Mouse (Mus musculus) MEL (cell line): ENCODE data around the gene Zfp951. TPM values are rescaled to one million over a fixed set of nuclear protein-coding genes. Genes with fewer than 3 reads are reported as not detected.
"Not testable (repeated sequence)": the region's sequence is repeated elsewhere in the genome, so short reads cannot be mapped to it uniquely, and the experiment has no call there.

Experiments
- DNase-seq: peaks from one replicate; pipeline ENCODE4 v3.0.0; 2011; ENCODE audit warnings: low read depth, low spot score
- H3K27ac ChIP-seq: 2 replicates; pipeline ENCODE4 v1.5.1; 2012; ENCODE audit warnings: low read depth, mild to moderate bottlenecking, control low read depth, low read length, moderate library complexity; ENCODE audit not compliant: control insufficient read depth
- H3K27me3 ChIP-seq, 2 experiments: fragments of 150-350 bp in 1 of 2; sonication (generic) in 1 of 2; 2 replicates each; pipeline ENCODE4 v1.6.1; 2012; ENCODE audit warnings: low read length in 2 of 2, mild to moderate bottlenecking in 2 of 2, improper control_type of control experiment in 1 of 2, moderate library complexity in 1 of 2; ENCODE audit not compliant: insufficient read depth in 2 of 2, control insufficient read depth in 1 of 2
- H3K36me3 ChIP-seq, 2 experiments: 2 replicates each; pipeline ENCODE4 v1.6.1; 2012 to 2014; ENCODE audit warnings: low read length in 2 of 2, improper control_type of control experiment in 1 of 2, inconsistent platforms in 1 of 2, mild to moderate bottlenecking in 1 of 2; ENCODE audit not compliant: insufficient read depth in 2 of 2, control insufficient read depth in 1 of 2
- H3K4me1 ChIP-seq, 2 experiments: fragments of 150-350 bp in 1 of 2; sonication (generic) in 1 of 2; 2 replicates each; pipeline ENCODE4 v1.6.1; 2012; ENCODE audit warnings: low read length in 2 of 2, improper control_type of control experiment in 1 of 2, mild to moderate bottlenecking in 1 of 2; ENCODE audit not compliant: insufficient read depth in 2 of 2, control insufficient read depth in 1 of 2
- H3K4me3 ChIP-seq, 2 experiments: fragments of 150-350 bp in 1 of 2; sonication (generic) in 1 of 2; 2 replicates each; pipeline ENCODE4 v1.5.1; 2012; ENCODE audit warnings: low read depth in 2 of 2, low read length in 2 of 2, mild to moderate bottlenecking in 2 of 2, moderate library complexity in 2 of 2, control low read depth in 1 of 2, improper control_type of control experiment in 1 of 2; ENCODE audit not compliant: control insufficient read depth in 1 of 2, insufficient read depth in 1 of 2
- H3K79me2 ChIP-seq: 2 replicates; pipeline ENCODE4 v1.6.1; 2012; ENCODE audit warnings: mild to moderate bottlenecking, low read length, moderate library complexity; ENCODE audit not compliant: control insufficient read depth, poor library complexity, insufficient read depth
- H3K9ac ChIP-seq: 2 replicates; pipeline ENCODE4 v1.6.1; 2012; ENCODE audit warnings: low read depth, mild to moderate bottlenecking, control low read depth, low read length, moderate library complexity; ENCODE audit not compliant: control insufficient read depth, poor library complexity, severe bottlenecking
- H3K9me3 ChIP-seq: fragments of 150-350 bp; sonication (generic); replicated peaks from 2 replicates; pipeline ENCODE4 v1.6.1; 2012; ENCODE audit warnings: mild to moderate bottlenecking, low read length, improper control_type of control experiment, moderate library complexity; ENCODE audit not compliant: insufficient read depth
- CHD2 ChIP-seq: IDR thresholded peaks from 2 replicates; pipeline ENCODE4 v1.6.1; 2011; ENCODE audit warnings: low read length, improper control_type of control experiment
- E2F4 ChIP-seq: IDR thresholded peaks from 2 replicates; pipeline ENCODE4 v1.6.1; 2011; ENCODE audit warnings: low read depth, low read length, improper control_type of control experiment, borderline replicate concordance
- EP300 ChIP-seq, 2 experiments: IDR thresholded peaks; 2 replicates each; pipeline ENCODE4 v1.6.1; 2011; ENCODE audit warnings: improper control_type of control experiment in 2 of 2, low read length in 2 of 2, low read depth in 1 of 2, mild to moderate bottlenecking in 1 of 2
- ETS1 ChIP-seq: IDR thresholded peaks from 2 replicates; pipeline ENCODE4 v1.6.1; 2012; ENCODE audit warnings: low read depth, mild to moderate bottlenecking, inconsistent platforms, low read length, improper control_type of control experiment, moderate library complexity
- GABPA ChIP-seq: IDR thresholded peaks from 2 replicates; pipeline ENCODE4 v1.6.1; 2012; ENCODE audit warnings: low read depth, mild to moderate bottlenecking, inconsistent platforms, low read length, improper control_type of control experiment, moderate library complexity
- GATA1 ChIP-seq: IDR thresholded peaks from 2 replicates; pipeline ENCODE4 v1.6.1; 2011; ENCODE audit warnings: low read depth, low read length, improper control_type of control experiment
- HCFC1 ChIP-seq: IDR thresholded peaks from 2 replicates; pipeline ENCODE4 v1.6.1; 2012; ENCODE audit warnings: low read depth, mild to moderate bottlenecking, inconsistent platforms, low read length, improper control_type of control experiment, moderate library complexity
- KAT2A ChIP-seq: conservative IDR thresholded peaks from 2 replicates; pipeline ENCODE4 v1.6.1; 2012; ENCODE audit warnings: low read depth, low read length, improper control_type of control experiment, inconsistent platforms
- MAZ ChIP-seq: IDR thresholded peaks from 2 replicates; pipeline ENCODE4 v1.6.1; 2012; ENCODE audit warnings: low read depth, mild to moderate bottlenecking, inconsistent platforms, low read length, improper control_type of control experiment
- MEF2A ChIP-seq: IDR thresholded peaks from 2 replicates; pipeline ENCODE4 v1.6.1; 2014; ENCODE audit warnings: low read depth, mild to moderate bottlenecking, inconsistent platforms, low read length, improper control_type of control experiment; ENCODE audit not compliant: poor library complexity, insufficient replicate concordance, severe bottlenecking; ENCODE audit errors: extremely low read depth
- MYC ChIP-seq: IDR thresholded peaks from 2 replicates; pipeline ENCODE4 v1.6.1; 2011; ENCODE audit warnings: low read depth, mild to moderate bottlenecking, low read length, improper control_type of control experiment, moderate library complexity
- NELFE ChIP-seq: IDR thresholded peaks from 2 replicates; pipeline ENCODE4 v1.6.1; 2011; ENCODE audit warnings: low read depth, low read length, improper control_type of control experiment
- POLR2A ChIP-seq, 2 experiments: IDR thresholded peaks; 2 replicates each; pipeline ENCODE4 v1.6.1; 2011 to 2012; ENCODE audit warnings: low read length in 2 of 2, mild to moderate bottlenecking in 2 of 2, control low read depth in 1 of 2, improper control_type of control experiment in 1 of 2, low read depth in 1 of 2, moderate library complexity in 1 of 2; ENCODE audit not compliant: control insufficient read depth in 1 of 2, insufficient read depth in 1 of 2, poor library complexity in 1 of 2
- POLR2AphosphoS5 ChIP-seq: IDR thresholded peaks from 2 replicates; pipeline ENCODE4 v1.6.1; 2012; ENCODE audit warnings: low read depth, borderline replicate concordance, mild to moderate bottlenecking, inconsistent platforms, low read length, moderate library complexity, mixed read lengths
- SIN3A ChIP-seq: IDR thresholded peaks from 2 replicates; pipeline ENCODE4 v1.6.1; 2012; ENCODE audit warnings: low read length, improper control_type of control experiment, inconsistent platforms
- SMC3 ChIP-seq: IDR thresholded peaks from 2 replicates; pipeline ENCODE4 v1.6.1; 2011; ENCODE audit warnings: low read depth, low read length, improper control_type of control experiment
- TAL1 ChIP-seq: IDR thresholded peaks from 2 replicates; pipeline ENCODE4 v1.6.1; 2012; ENCODE audit warnings: mild to moderate bottlenecking, inconsistent platforms, low read length, moderate library complexity, mixed read lengths
- TBP ChIP-seq: IDR thresholded peaks from 2 replicates; pipeline ENCODE4 v1.8.0; 2011; ENCODE audit warnings: low read depth, low read length, improper control_type of control experiment
- UBTF ChIP-seq: IDR thresholded peaks from 2 replicates; pipeline ENCODE4 v1.6.1; 2012; ENCODE audit warnings: low read depth, mild to moderate bottlenecking, inconsistent platforms, low read length, improper control_type of control experiment, moderate library complexity, borderline replicate concordance; ENCODE audit not compliant: insufficient read depth
- USF2 ChIP-seq, 2 experiments: IDR thresholded peaks; 2 replicates each; pipeline ENCODE4 v1.6.1; 2011 to 2012; ENCODE audit warnings: improper control_type of control experiment in 2 of 2, low read length in 2 of 2, borderline replicate concordance in 1 of 2, inconsistent platforms in 1 of 2, low read depth in 1 of 2, mild to moderate bottlenecking in 1 of 2; ENCODE audit not compliant: insufficient read depth in 1 of 2
- polyA plus RNA-seq, 2 experiments: library from polyadenylated mRNA; stranded (reverse) in 1 of 2; unstranded in 1 of 2; fragments of >175 nt in 1 of 2; fragments of >200 nt in 1 of 2; gene quantifications; 2 replicates each; pipeline versions ENCODE4 v1.2.1 to v1.2.4; 2012; ENCODE audit warnings: low replicate concordance in 2 of 2, low read depth in 1 of 2; ENCODE audit not compliant: insufficient read length in 2 of 2, insufficient read depth in 1 of 2, missing spikeins in 1 of 2
- total RNA-seq: library from RNA; depleted of rRNA; stranded (reverse); fragments of 300-350 nt; gene quantifications from 2 replicates; pipeline ENCODE4 v1.2.3, GENCODE M21; 2012

Gene Zfp951
- total and polyA plus RNA-seq, 3 experiments: 1.5 to 234 (median 2.1) TPM

DNA sequence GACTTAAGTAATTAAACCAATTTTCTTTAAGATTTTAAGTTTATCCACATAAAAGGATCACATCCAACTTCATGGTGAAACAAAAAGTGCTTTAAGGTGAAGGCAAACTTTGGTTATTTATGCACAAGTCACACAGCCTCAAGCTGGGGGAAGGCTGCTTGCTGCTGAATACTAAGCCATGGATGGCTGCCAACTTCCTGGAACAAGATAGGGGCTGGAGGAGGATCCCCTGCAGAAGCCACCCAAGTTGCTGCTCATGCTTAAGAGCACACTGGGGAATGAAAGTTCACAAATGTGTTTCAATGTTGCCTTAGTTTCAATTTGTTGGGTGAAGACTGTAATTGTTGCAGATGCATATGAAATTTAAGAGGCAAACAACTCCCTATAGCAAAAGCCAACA, 26.5 kb downstream of the Zfp951 start:
- H3K9ac ChIP-seq: no peak overlapping the region
- no peaks in the 10 kb centered on the region for H3K27me3 ChIP-seq
- H3K4me1 ChIP-seq: peaks cover 0 to 2% of the 10 kb centered on the region in 2 experiments; a peak in 1 of 4 replicates
- no peak for TF ChIP-seq POLR2AphosphoS5
- H3K27ac ChIP-seq: no peak overlapping the region
- no peaks in the 10 kb centered on the region for H3K79me2 ChIP-seq
- no peaks in the 10 kb centered on the region for H3K9me3 ChIP-seq
- H3K4me3 ChIP-seq: no peak overlapping the region
- no peaks in the 10 kb centered on the region; a peak in 1 of 4 replicates for H3K36me3 ChIP-seq
- DNase-seq: no peak

GRCm38 (mm10) chr5:104829611-104830010, 30.3 kb downstream of the Zfp951 start:
- H3K4me3 ChIP-seq: no peak overlapping the region
- no peak overlapping the region for H3K27ac ChIP-seq
- no peaks in the 10 kb centered on the region for H3K79me2 ChIP-seq
- no peak overlapping the region for H3K9ac ChIP-seq
- TF ChIP-seq NELFE: no peak
- TF ChIP-seq KAT2A: no peak
- no peak for TF ChIP-seq UBTF
- no peak for TF ChIP-seq SIN3A
- TF ChIP-seq ETS1: no peak
- no peak for TF ChIP-seq POLR2A (IDR thresholded peaks at IDR 0.05; ENCODE audit: control insufficient read depth in 1 of 2, insufficient read depth in 1 of 2, low read depth in 1 of 2, low read length in 2 of 2, poor library complexity in 1 of 2)
- no peak for TF ChIP-seq POLR2AphosphoS5
- no peak for TF ChIP-seq MAZ
- no peak for TF ChIP-seq USF2 (IDR thresholded peaks at IDR 0.05; ENCODE audit: borderline replicate concordance in 1 of 2, insufficient read depth in 1 of 2, low read depth in 1 of 2, low read length in 2 of 2)
- TF ChIP-seq HCFC1: no peak
- TF ChIP-seq MYC: no peak
- no peak for TF ChIP-seq TAL1
- no peak for TF ChIP-seq GABPA
- TF ChIP-seq CHD2: no peak
- TF ChIP-seq MEF2A: no peak
- no peak for TF ChIP-seq SMC3
- TF ChIP-seq E2F4: no peak
- no peak for TF ChIP-seq TBP
- no peak for TF ChIP-seq GATA1
- no peak for TF ChIP-seq EP300 (IDR thresholded peaks at IDR 0.05; ENCODE audit: low read depth in 1 of 2, low read length in 2 of 2)
- H3K4me1 ChIP-seq: no peaks in the 10 kb centered on the region
- no peaks in the 10 kb centered on the region for H3K9me3 ChIP-seq
- no peaks in the 10 kb centered on the region for H3K27me3 ChIP-seq
- no peaks in the 10 kb centered on the region for H3K36me3 ChIP-seq
- DNase-seq: no peak

- not testable (repeated sequence) for H3K4me1 ChIP-seq, DNase-seq, H3K9me3 ChIP-seq, H3K79me2 ChIP-seq, H3K27me3 ChIP-seq, H3K4me3 ChIP-seq, H3K9ac ChIP-seq, H3K36me3 ChIP-seq, H3K27ac ChIP-seq
Observed at GRCm38 (mm10) chr5:104770138-104770537, 89.7 kb downstream of the Zfp951 start.
